Mouse (Mus musculus): ENCODE data around the gene Otx2. TPM values are rescaled to one million over a fixed set of nuclear protein-coding genes. Genes with fewer than 3 reads are reported as not detected.

Gene Otx2
- total RNA-seq, 2 experiments from 2014 or later, result not detected

Other genes with a start within 250 kb of the Otx2 start
- gene Tmem260, start 227.7 kb downstream of the Otx2 start, total RNA-seq (2015), result 16.4 and 24.7 TPM in 2 replicates
- 17.8 and 19.7 TPM in 2 replicates for gene Tmem260, start 227.7 kb downstream of the Otx2 start, total RNA-seq (2017)

Measured in megakaryocyte progenitor cell, adult 5-6 weeks (primary cell).